Mouse (Mus musculus): ENCODE results near the gene H2afv. TPM values are rescaled to one million over a fixed set of nuclear protein-coding genes. Genes with fewer than 3 reads are reported as not detected.
A peak's percentile ranks its signal among the peaks of the same experiment; 100 is the strongest.
"Not testable (repeated sequence)": the region's sequence is repeated elsewhere in the genome, so short reads cannot be mapped to it uniquely, and the experiment has no call there.

The H2afv gene
- polyA plus RNA-seq, 1 experiment, result 200 TPM

- H3K9me3 ChIP-seq (replicated peaks; ENCODE audit: control insufficient read depth, insufficient read depth, low read length, poor library complexity, severe bottlenecking), result peaks cover 9% of the 10 kb centered on the region; the same call in 1 of the 2 replicates
- no peaks in the 10 kb centered on the region for H3K4me1 ChIP-seq (ENCODE audit: control insufficient read depth, insufficient read depth, low read length)
Observed at GRCm38 (mm10) chr11:6456083-6456482, 11.8 kb upstream of the H2afv start.

GRCm38 (mm10) chr11:6448155-6448554, 3.9 kb upstream of the H2afv start:
- H3K36me3 ChIP-seq (ENCODE audit: control insufficient read depth, insufficient read depth, low read length, poor library complexity, severe bottlenecking); H3K4me3 ChIP-seq (ENCODE audit: low read depth, low read length); H3K9ac ChIP-seq (ENCODE audit: low read depth, poor library complexity, severe bottlenecking); H3K9me3 ChIP-seq (replicated peaks; ENCODE audit: control insufficient read depth, insufficient read depth, low read length, poor library complexity, severe bottlenecking); H3K4me1 ChIP-seq (ENCODE audit: control insufficient read depth, insufficient read depth, low read length); H3K27me3 ChIP-seq (ENCODE audit: control insufficient read depth, insufficient read depth, low read length, poor library complexity, severe bottlenecking); H3K27ac ChIP-seq (ENCODE audit: insufficient read depth, low read length): not testable (repeated sequence)

More at GRCm38 (mm10) chr11:6456083-6456482, 11.8 kb upstream of the H2afv start:
- H3K36me3 ChIP-seq (ENCODE audit: control insufficient read depth, insufficient read depth, low read length, poor library complexity, severe bottlenecking), result no peaks in the 10 kb centered on the region
- no peak overlapping the region for H3K4me3 ChIP-seq (ENCODE audit: low read depth, low read length)
- no peak overlapping the region for H3K27ac ChIP-seq (ENCODE audit: insufficient read depth, low read length)
- H3K9ac ChIP-seq (ENCODE audit: low read depth, poor library complexity, severe bottlenecking), result no peak overlapping the region
- H3K27me3 ChIP-seq (ENCODE audit: control insufficient read depth, insufficient read depth, low read length, poor library complexity, severe bottlenecking), result no peaks in the 10 kb centered on the region
- TF ChIP-seq CTCF (IDR thresholded peaks at IDR 0.05; ENCODE audit: low read depth, low read length) (no peak), EP300 (IDR thresholded peaks at IDR 0.05; ENCODE audit: insufficient read depth, low read depth, low read length) (no peak), POLR2A (IDR thresholded peaks at IDR 0.05; ENCODE audit: insufficient read depth, low read length) (no peak)

GRCm38 (mm10) chr11:6447493-6447892, 3.2 kb upstream of the H2afv start:
- Histone ChIP-seq H3K4me1 (ENCODE audit: control insufficient read depth, insufficient read depth, low read length) (peaks cover 5% of the 10 kb centered on the region), H3K4me3 (ENCODE audit: low read depth, low read length) (no peak overlapping the region), H3K27me3 (ENCODE audit: control insufficient read depth, insufficient read depth, low read length, poor library complexity, severe bottlenecking) (no peaks in the 10 kb centered on the region), H3K9me3 (replicated peaks; ENCODE audit: control insufficient read depth, insufficient read depth, low read length, poor library complexity, severe bottlenecking) (0 out of 2 replicates have a peak, but pooled peaks cover 2% of the 10 kb centered on the region), H3K9ac (ENCODE audit: low read depth, poor library complexity, severe bottlenecking) (no peak overlapping the region), H3K27ac (ENCODE audit: insufficient read depth, low read length) (no peak overlapping the region), H3K36me3 (ENCODE audit: control insufficient read depth, insufficient read depth, low read length, poor library complexity, severe bottlenecking) (no peaks in the 10 kb centered on the region; the same call in 1 of the 2 replicates)
- TF ChIP-seq EP300 (IDR thresholded peaks at IDR 0.05; ENCODE audit: insufficient read depth, low read depth, low read length) (no peak), POLR2A (IDR thresholded peaks at IDR 0.05; ENCODE audit: insufficient read depth, low read length) (no peak), CTCF (IDR thresholded peaks at IDR 0.05; ENCODE audit: low read depth, low read length) (no peak)

- no peak overlapping the region for H3K27ac ChIP-seq (ENCODE audit: insufficient read depth, low read length)
- H3K9me3 ChIP-seq (replicated peaks; ENCODE audit: control insufficient read depth, insufficient read depth, low read length, poor library complexity, severe bottlenecking), result no peaks in the 10 kb centered on the region
- H3K9ac ChIP-seq (ENCODE audit: low read depth, poor library complexity, severe bottlenecking), result no peak overlapping the region
- no peaks in the 10 kb centered on the region; the same call in 1 of the 2 replicates for H3K36me3 ChIP-seq (ENCODE audit: control insufficient read depth, insufficient read depth, low read length, poor library complexity, severe bottlenecking)
- H3K27me3 ChIP-seq (ENCODE audit: control insufficient read depth, insufficient read depth, low read length, poor library complexity, severe bottlenecking), result no peaks in the 10 kb centered on the region
- H3K4me1 ChIP-seq (ENCODE audit: control insufficient read depth, insufficient read depth, low read length), result peaks cover 5% of the 10 kb centered on the region
- TF ChIP-seq POLR2A (IDR thresholded peaks at IDR 0.05; ENCODE audit: insufficient read depth, low read length), result no peak
- no peak for TF ChIP-seq CTCF (IDR thresholded peaks at IDR 0.05; ENCODE audit: low read depth, low read length)
- TF ChIP-seq EP300 (IDR thresholded peaks at IDR 0.05; ENCODE audit: insufficient read depth, low read depth, low read length), result no peak
- H3K4me3 ChIP-seq (ENCODE audit: low read depth, low read length), result no peak overlapping the region
Observed at GRCm38 (mm10) chr11:6445951-6446350, 1.7 kb upstream of the H2afv start.

- no peaks in the 10 kb centered on the region; the same call in 1 of the 2 replicates for H3K36me3 ChIP-seq (ENCODE audit: control insufficient read depth, insufficient read depth, low read length, poor library complexity, severe bottlenecking)
- H3K4me1 ChIP-seq (ENCODE audit: control insufficient read depth, insufficient read depth, low read length), result peaks cover 5% of the 10 kb centered on the region
- no peaks in the 10 kb centered on the region for H3K27me3 ChIP-seq (ENCODE audit: control insufficient read depth, insufficient read depth, low read length, poor library complexity, severe bottlenecking)
- no peaks in the 10 kb centered on the region for H3K9me3 ChIP-seq (replicated peaks; ENCODE audit: control insufficient read depth, insufficient read depth, low read length, poor library complexity, severe bottlenecking)
- H3K4me3 ChIP-seq (ENCODE audit: low read depth, low read length), result no peak overlapping the region
- H3K27ac ChIP-seq (ENCODE audit: insufficient read depth, low read length), result no peak overlapping the region
- peak overlapping the region; percentile 91; the same call in 1 of the 2 replicates for H3K9ac ChIP-seq (ENCODE audit: low read depth, poor library complexity, severe bottlenecking)
- TF ChIP-seq EP300 (IDR thresholded peaks at IDR 0.05; ENCODE audit: insufficient read depth, low read depth, low read length) (no peak), POLR2A (IDR thresholded peaks at IDR 0.05; ENCODE audit: insufficient read depth, low read length) (no peak)
Observed at GRCm38 (mm10) chr11:6445441-6445840, 1.2 kb upstream of the H2afv start.

- peak overlapping the region; percentile 89 for H3K4me3 ChIP-seq (ENCODE audit: low read depth, low read length)
- H3K27me3 ChIP-seq (ENCODE audit: control insufficient read depth, insufficient read depth, low read length, poor library complexity, severe bottlenecking), result no peaks in the 10 kb centered on the region
- H3K4me1 ChIP-seq (ENCODE audit: control insufficient read depth, insufficient read depth, low read length), result peaks cover 5% of the 10 kb centered on the region
- peaks cover 2% of the 10 kb centered on the region; the same call in 1 of the 2 replicates for H3K36me3 ChIP-seq (ENCODE audit: control insufficient read depth, insufficient read depth, low read length, poor library complexity, severe bottlenecking)
- peak overlapping the region; percentile 96 for H3K9ac ChIP-seq (ENCODE audit: low read depth, poor library complexity, severe bottlenecking)
- H3K27ac ChIP-seq (ENCODE audit: insufficient read depth, low read length), result peak overlapping the region; percentile 4; the same call in 1 of the 2 replicates
- TF ChIP-seq CTCF (IDR thresholded peaks at IDR 0.05; ENCODE audit: low read depth, low read length), result no peak
- TF ChIP-seq POLR2A (IDR thresholded peaks at IDR 0.05; ENCODE audit: insufficient read depth, low read length), result no peak
- TF ChIP-seq EP300 (IDR thresholded peaks at IDR 0.05; ENCODE audit: insufficient read depth, low read depth, low read length), result no peak
- no peaks in the 10 kb centered on the region for H3K9me3 ChIP-seq (replicated peaks; ENCODE audit: control insufficient read depth, insufficient read depth, low read length, poor library complexity, severe bottlenecking)
Observed at GRCm38 (mm10) chr11:6443727-6444076, 541 bp downstream of the H2afv start.
